Comparison of ENCODE assay signal across 12 mouse cellular contexts in the genomic region with DNA sequence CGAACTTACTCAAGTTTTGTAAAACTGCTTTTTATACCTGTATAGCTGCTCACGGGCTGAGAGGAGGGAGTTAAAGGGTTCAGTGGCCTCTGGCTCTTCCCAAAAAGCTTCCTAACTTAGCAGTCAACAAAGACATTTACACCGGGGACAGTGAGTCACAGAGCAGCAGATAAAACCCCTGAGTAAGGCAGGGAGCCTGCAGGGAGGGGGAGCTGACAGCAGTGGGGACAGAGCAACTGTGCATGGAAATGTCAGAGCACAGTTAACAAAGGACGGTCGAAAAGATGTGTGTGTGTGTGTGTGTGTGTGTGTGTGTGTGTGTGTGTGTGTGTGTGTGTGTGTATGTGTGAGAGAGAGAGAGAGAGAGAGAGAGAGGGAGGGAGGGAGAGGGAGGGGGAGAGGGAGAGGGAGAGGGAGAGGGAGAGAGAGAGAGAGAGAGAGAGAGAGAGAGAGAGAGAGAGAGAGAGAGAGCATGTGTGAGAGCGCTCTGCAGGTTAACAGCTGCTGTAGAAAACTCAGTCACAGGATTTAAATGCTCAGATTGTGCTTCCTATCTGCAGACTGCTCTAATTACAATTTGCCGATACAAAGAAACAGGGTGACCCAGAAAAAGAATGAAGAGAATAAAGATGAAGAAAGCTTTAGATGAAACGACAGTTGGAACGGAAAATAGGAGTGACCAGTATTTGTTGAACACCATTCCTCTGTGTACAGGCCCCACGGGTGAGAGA.
DNase-seq lines count a peak whose midpoint lies in the region; ATAC-seq and TF ChIP-seq lines count a peak whose summit lies in the region.
"Had no signal": no experiment of that assay in that cellular context is flagged by ENCODE, and none has a peak within 500 bp of the region (broad histone marks: within the 10 kb centered on the region; RNA-seq: fewer than 3 reads in every experiment).

No protein-coding gene starts in this region.

- H3K4me3 ChIP-seq in gastrocnemius, adult 2 months, result no peak overlapping the region
- H3K4me3 ChIP-seq in neural tube, embryonic 12.5 days, result no peak overlapping the region
- no peak overlapping the region for H3K4me3 ChIP-seq in limb, embryonic 10.5 days
- H3K4me3 ChIP-seq: liver, embryonic 15.5 days had no signal

- no peak for TF ChIP-seq CTCF in gastrocnemius, adult 2 months (IDR thresholded peaks at IDR 0.05)

- DNase-seq in gastrocnemius, adult 2 months, result peak; percentile 38
- no peak for DNase-seq in gastrocnemius, postnatal 25 days
- no peak for DNase-seq in neural tube, embryonic 10.5 days (ENCODE audit: extremely low spot score, low spot score)
- peak; percentile 52 to 58 for DNase-seq in heart, postnatal 10 days
- no peak for DNase-seq in limb, embryonic 10.5 days (ENCODE audit: low spot score)
- DNase-seq in left cerebral cortex, postnatal 14 days (ENCODE audit: low spot score in 2 of 2), result no peak
- DNase-seq in right cerebral cortex, postnatal 36 days (ENCODE audit: low spot score in 2 of 2), result no peak
- DNase-seq: kidney, postnatal 14 days; thymus, adult 2 months had no signal

- H3K9ac ChIP-seq in neural tube, embryonic 12.5 days, result no peak overlapping the region
- H3K9ac ChIP-seq: liver, embryonic 15.5 days had no signal

- WGBS in neural tube, embryonic 12.5 days, result 66% methylated on average over 10 of the region's 10 CpGs
- WGBS in limb, embryonic 10.5 days, result 82% methylated on average over 9 of the region's 10 CpGs

- H3K9me3 ChIP-seq in neural tube, embryonic 12.5 days, result no peaks in the 10 kb centered on the region
- no peaks in the 10 kb centered on the region for H3K9me3 ChIP-seq in limb, embryonic 10.5 days (replicated peaks)
- H3K9me3 ChIP-seq: liver, embryonic 15.5 days had no signal

- H3K27me3 ChIP-seq in neural tube, embryonic 12.5 days (replicated peaks), result no peaks in the 10 kb centered on the region
- no peaks in the 10 kb centered on the region for H3K27me3 ChIP-seq in limb, embryonic 10.5 days (ENCODE audit: low read depth, poor library complexity, severe bottlenecking)
- H3K27me3 ChIP-seq: liver, embryonic 15.5 days; Patski had no signal

- 0 out of 2 replicates have a peak, but pooled peaks have one; percentile 33 for ATAC-seq in neural tube, embryonic 12.5 days (ENCODE audit: low FRiP score, low read depth)
- ATAC-seq: Patski had no signal

- peaks cover 5% of the 10 kb centered on the region; the same call in 1 of the 2 replicates for H3K4me1 ChIP-seq in neural tube, embryonic 12.5 days
- H3K4me1 ChIP-seq in limb, embryonic 10.5 days, result no peaks in the 10 kb centered on the region

- H3K4me2 ChIP-seq in neural tube, embryonic 12.5 days (replicated peaks), result no peak overlapping the region
- H3K4me2 ChIP-seq: liver, embryonic 15.5 days had no signal

- intact Hi-C loops in gastrocnemius, adult 2 months (cut with DNase I), result no loop called here
- intact Hi-C loops in heart, postnatal 10 days (cut with DNase I), result no loop called here
- intact Hi-C loops in left cerebral cortex, postnatal 14 days (cut with DNase I), result no loop called here

- H3K27ac ChIP-seq in gastrocnemius, adult 2 months, result peak overlapping the region; percentile 51
- H3K27ac ChIP-seq in neural tube, embryonic 12.5 days, result no peak overlapping the region
- no peak overlapping the region for H3K27ac ChIP-seq in limb, embryonic 10.5 days
- H3K27ac ChIP-seq: liver, embryonic 15.5 days had no signal

- H3K36me3 ChIP-seq in neural tube, embryonic 12.5 days, result peaks cover 3% of the 10 kb centered on the region; the same call in 1 of the 2 replicates
- peaks cover 3% of the 10 kb centered on the region; the same call in 1 of the 2 replicates for H3K36me3 ChIP-seq in limb, embryonic 10.5 days
- H3K36me3 ChIP-seq: liver, embryonic 15.5 days had no signal

Comparison
In these comparisons a context has a peak if more than half of its experiments do, and no peak if none do; other contexts are left out.
1. DNase-seq: peak in gastrocnemius, adult 2 months (single experiment) and heart, postnatal 10 days (2 of 2); none in gastrocnemius, postnatal 25 days (single experiment), neural tube, embryonic 10.5 days (single experiment), limb, embryonic 10.5 days (single experiment), left cerebral cortex, postnatal 14 days (0 of 2) and right cerebral cortex, postnatal 36 days (0 of 2).